Mouse (Mus musculus) megakaryocyte progenitor cell, adult 5-6 weeks (primary cell): ENCODE data around the gene Gnat3. TPM values are rescaled to one million over a fixed set of nuclear protein-coding genes. Genes with fewer than 3 reads are reported as not detected.
"Not testable (repeated sequence)": the region's sequence is repeated elsewhere in the genome, so short reads cannot be mapped to it uniquely, and the experiment has no call there.

Experiments
- ATAC-seq: replicated peaks from 2 replicates; pipeline ENCODE4 v1.8.0; 2016; ENCODE audit warnings: mild to moderate bottlenecking, moderate TSS enrichment, inconsistent platforms; ENCODE audit not compliant: poor library complexity
- total RNA-seq, 2 experiments: library from RNA; stranded (forward) in 1 of 2; stranded (reverse) in 1 of 2; fragments of 157-497, 149-512 nt in 1 of 2; fragments of 200-1000 nt in 1 of 2; gene quantifications; 2 replicates each; pipeline versions ENCODE4 v1.2.3 to v1.2.4; 2015 to 2017

The Gnat3 gene
- not detected in 2 replicates for total RNA-seq (2015)
- total RNA-seq (2017), result not detected in 2 replicates

DNA sequence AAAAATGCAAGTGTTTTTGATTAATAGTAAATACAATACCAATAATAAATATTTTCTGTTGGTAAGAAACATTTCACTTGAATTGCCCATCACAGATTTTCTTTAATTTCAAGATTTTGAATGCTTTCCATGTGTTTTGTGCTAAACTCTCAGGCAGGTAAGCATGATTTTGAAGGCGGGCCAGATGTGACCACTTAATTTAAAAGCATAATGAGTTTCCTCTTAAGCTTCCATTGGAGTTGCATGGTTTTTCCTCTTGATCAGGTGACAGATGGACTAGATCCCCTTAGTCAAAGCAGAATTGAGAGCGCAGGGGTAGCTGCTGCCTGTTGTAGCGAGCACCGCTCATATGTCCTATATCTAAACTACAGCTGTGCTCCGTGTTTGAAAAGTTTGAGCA lies at the start of gene Gnat3:
Gene Gnat3 (plus strand): TSS at position 301 of the 400 bp plus-strand sequence.
- ATAC-seq, result no peak

DNA sequence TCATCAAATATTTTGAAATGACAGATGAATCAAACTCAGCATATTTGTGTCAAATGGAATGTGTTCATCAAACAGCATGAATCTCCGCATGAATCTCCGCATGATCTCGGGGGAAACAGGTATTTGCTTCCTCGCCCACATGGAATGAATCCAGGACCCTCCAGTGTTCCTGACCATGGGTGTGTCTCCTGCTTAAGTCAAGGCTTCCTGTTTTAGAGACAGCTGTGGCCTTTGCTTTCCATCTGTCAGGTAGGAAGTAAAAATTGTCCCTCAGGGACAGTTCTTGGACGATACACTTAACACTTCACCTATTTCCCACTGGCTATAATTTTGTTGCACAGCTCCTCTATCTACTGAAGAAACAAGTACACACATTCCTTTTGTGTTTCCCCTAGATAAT lies 43.4 kb upstream of the Gnat3 start:
- no peak for ATAC-seq

DNA sequence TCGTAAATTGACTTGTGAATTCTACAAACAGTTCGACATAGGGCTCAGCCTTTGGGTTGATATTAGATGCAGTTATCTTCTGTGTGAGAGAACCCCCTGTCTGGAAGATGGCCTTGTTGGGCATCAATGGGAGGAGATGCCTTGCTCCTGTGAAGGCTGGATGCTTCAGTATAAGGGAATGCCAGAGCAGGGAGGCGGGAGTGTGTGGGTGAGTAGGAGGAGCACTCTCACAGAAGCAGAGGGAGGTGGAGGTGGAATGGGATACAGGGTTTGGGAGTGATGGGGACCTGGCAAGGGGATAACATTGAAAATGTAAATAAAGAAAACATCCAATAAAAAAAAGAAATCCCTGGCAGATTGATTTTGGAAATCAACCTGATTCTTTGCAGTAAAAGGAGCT lies 38.7 kb upstream of the Gnat3 start:
- no peak for ATAC-seq

DNA sequence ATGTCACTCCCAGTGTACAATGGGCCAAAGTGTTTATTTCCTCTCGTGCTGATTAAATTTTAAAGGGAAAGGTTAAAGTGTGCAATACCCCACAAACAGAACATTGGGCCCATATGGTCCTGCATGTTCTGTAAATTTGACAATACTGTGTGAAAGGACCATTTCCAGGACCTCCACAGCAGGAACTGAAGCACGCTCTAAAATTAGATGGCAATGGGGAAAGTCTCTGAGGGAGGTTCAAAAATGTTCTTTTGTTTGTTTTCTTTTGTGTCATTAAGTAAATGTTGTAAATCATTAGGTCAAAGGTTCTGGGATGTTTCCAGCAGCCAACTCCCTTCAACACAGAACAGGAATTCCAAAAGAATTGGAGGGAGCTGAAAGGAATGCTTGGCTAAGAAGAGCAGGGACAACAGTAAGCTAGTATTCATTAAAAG lies 38.2 kb upstream of the Gnat3 start:
- ATAC-seq, result no peak

DNA sequence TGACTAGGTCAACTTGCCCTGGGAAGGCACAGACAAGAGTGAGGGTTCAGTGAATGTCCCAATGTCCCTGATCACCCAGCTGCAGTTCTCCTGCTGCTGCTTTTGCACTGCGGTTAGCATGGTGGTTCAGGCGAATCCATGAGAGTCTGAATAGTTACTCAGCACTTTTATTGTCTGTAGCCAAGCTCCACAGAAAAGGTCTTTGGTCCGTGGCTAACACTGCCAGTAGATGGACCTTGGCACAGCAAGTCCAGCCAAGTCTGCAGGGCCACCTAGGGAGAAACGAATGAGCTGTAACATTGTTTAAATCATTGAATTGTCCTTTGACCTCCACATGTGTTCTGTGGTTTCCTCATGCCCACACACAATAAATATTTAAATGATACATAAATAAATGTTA lies 33.9 kb upstream of the Gnat3 start:
- ATAC-seq, result no peak

DNA sequence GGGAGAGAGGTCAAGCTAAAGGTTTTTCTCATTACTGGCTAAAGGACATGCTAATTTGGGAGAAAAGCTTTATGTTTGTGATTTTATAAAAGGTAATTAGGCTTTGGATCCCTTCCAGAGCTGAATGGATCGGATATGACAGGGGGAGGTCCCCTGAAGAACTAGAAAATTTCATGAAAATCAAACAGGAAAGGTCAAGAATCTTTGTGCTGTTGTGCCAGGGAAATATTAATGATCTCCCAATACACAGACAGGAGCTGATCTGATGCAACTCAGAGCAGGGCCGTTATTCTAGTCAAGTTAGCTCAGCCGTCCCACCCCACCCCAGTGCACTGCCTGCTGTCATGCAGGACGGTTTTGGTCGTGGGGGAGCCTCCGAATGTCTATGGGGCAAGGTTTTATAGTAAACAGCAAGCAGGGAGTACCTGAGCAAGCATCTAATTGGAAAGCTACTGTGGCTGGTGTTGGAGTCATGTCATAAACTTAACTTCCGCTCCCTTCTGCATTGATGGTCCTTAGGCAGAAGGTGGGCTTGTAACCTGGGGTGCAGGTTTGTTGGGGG lies 33.3 kb upstream of the Gnat3 start:
- ATAC-seq, result no peak

DNA sequence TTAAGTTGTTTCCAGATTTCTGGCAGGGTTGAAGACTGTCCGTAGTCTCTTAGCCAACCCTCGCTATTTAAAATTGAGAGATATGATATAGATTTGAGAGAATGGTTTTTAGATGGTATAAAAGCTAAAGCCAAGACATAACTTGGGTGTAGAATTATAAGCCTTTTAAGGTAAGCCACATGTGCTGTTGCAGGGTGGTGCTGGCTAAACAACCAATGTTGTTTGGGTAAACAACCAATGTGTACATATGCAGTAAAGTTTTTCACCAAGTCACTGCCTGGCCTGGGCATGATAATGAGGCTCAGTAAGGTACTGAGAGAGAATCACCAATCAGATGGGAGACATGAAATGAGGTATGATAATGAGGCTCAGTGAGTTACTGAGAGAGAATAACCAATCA lies 30.8 kb upstream of the Gnat3 start:
- ATAC-seq, result not testable (repeated sequence)

DNA sequence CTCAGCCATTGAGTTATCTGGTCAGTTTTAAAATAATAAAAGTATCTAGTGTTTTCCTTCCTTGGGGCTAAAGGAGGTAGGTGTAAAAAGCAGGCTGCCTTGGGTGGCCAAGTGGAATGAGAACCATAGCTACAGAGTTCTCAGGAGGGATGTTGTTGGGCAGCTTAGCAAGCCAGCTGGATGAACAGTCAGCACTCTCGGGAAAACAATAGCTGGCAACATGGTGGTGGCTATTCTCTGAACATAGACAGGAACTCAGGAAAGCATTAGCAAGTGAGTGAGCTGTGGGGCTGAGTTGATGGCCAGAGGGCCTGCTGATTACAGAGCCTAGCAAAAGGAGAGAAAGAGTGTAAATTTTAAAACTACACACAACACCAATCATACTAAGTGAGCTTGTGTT lies 27.8 kb upstream of the Gnat3 start:
- ATAC-seq, result no peak

DNA sequence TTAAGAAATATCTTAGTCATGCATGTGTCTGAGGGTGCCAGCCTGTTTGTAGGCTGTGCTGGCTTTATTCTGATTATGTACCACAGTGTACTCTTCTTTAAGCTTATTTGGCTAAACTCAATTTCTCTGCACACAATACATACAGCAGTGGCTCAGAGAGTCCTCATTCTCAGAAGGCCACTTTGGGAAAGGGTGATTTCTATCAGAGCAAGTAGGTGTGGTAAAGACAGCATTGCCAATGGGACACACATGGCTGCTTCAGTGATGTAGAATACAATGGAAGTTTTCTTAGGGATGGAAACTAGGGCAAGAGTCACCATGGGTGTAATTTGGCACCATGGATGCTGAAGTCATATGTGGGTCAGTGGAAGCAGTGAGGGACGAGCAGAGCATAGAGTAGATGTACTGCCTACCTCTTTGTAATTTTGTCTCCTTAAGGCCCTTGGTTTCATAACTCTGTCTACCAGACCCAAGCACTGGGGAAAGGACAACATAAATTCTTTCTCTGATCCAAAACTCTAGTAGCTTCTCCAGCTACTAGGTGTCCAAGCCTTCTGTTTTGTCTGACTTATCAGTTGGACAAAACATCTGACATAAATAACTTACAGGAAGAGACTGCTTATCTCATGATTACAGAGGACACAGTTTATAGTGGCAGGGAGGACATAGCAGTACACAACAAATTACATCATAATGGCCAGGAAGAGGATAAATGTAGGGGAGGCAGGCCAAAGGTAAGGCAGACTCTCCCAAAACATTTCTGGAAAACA lies 24.0 kb upstream of the Gnat3 start:
- peak; percentile 95 for ATAC-seq

DNA sequence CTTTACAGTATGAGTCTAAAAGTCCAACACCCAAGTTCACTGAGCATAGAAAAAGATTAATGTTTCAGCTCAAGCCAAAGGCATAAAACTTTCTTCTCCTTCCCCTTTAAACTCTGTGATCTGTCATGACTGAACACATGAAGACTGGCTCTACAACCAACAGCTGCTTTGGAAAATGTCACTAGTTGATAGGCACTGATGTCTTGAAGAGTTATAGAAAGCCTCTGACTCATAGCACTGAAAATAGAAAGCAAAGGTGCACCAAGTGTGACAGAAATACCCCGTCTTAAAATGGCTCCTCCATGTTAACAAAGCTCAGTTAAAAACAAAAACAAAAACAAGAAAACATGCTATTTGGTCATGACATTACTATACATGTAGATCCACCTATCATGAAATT lies 5.9 kb upstream of the Gnat3 start:
- ATAC-seq, result no peak

DNA sequence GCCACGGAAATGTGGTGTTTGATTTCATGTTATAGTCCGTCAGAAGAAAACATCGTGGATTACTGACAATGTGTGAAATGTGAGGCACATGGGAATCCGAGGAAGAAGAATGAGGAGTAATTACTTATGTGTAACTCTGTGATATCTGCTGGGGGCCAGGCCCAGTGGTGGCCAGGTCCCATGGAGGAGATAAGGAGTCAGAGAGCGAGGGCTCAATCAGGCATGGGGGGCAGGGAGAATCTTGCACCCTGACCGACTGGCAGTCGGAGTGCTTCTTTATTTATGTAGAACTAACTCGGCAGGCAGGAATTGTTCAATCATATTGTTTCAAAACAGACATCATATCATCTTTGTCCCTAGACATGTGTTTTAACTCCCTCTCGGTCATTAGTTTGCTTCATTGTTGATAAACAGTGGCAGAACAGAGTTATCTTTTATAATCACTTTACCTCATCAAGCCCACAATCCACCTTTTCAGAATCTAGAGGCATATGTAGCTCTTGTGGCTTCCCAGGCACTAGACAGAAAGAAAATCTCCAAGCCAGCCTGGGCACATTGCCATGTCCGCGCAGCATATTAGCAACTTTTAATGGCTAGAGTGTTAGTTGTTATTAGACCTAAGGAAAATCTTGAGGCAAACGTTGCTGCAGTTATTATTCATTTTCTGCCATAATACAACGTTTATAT lies 7.5 kb downstream of the Gnat3 start:
- ATAC-seq, result peak; percentile 82

DNA sequence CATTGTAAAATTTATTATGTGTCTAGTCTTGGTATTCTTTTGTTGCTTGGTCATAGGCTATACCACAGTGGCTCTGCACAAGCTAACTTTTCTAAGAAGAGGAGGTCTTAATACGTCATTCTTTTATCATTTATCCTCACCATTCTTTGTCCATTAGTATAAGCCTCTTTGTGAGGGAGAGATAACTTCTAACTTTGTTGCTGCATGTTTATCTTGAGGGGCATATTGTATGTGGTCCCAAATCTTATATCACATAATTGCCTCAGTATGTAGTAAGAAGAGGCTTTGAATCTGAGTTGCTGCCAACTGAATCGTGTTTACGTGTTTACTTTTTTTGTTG lies 8.0 kb downstream of the Gnat3 start:
- ATAC-seq, result peak; percentile 83

DNA sequence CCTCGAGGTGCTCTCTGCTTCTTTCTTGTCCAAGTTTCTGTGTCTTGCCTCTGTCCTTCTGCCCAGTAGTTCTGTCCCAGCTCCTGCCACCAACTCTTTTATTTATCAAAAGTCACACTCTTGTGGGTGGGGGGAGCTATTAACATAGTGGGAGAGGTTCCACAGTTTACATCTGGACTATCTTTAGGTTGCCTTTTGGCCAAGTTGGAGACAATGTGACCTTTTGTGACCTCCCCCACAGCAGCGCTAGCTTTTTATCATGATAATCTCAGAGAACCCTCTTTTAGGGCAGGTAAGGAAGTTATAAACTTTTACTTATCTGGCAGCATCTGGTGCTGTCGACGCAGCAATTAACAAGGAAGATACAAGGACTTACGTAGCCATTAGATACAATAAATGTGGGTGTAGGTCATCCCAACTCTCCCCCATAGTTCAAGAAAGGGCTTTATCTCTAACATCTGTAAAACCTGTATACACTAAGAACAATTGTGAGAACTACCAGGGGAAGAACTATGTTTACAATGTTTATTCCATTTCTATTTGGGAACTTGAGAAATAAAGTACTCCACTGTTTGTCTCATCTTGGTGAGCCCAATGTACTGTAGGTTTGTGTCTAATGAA lies 18.3 kb downstream of the Gnat3 start:
- no peak for ATAC-seq

DNA sequence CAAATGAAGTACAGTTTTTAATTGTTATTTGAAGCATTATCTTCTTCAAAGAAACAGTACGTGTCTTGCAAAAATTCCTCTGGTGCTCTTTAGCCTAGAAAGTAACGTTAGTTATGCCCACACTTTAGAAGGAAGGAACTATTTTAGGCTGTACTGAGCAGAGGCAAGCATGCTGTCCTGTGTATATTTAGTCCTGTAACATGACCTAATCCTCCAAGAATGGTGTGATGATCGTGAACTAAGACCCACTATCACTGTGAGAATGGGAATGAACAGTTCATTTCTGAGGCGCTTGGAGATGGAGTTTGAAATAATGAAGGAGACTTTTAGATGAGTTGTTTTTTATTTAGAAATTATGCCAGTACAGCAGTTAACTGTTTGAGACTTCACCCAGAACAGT lies 20.4 kb downstream of the Gnat3 start:
- no peak for ATAC-seq

DNA sequence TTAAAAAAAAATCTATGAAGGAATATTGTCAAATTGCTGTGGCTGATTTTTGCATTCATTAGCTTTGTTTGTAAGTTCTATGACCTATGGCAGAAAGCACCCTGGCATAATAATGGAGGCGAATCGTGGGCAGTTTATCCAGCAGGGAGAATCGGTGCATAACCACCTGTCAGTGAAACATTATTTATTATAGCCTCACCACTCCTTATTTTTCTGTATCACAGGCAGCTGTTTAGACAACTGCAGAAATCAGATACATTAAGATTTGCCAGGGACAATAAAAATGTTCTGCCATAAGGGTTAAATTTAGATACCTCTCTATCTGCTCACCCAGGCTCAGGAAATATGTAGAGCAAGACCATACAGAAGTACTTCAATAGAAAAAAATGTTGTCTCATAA lies 22.2 kb downstream of the Gnat3 start:
- no peak for ATAC-seq

DNA sequence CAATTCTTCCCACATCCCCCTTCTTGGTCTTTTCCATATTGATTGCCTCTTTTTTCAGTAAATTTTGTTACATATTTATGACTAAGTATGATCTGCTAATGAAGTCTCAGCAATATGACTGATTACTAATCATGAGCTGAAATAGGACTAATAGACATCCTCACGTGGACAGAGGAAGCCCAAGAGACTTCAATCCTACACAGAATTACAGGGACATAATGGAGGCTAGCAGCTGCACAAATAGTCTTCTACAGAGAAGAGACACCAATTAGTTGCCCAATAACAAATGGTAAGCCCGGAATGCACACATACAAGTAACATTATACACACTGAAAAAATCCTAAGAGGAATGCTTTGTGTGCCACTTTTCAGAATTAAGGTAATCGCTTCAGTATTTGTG lies 24.3 kb downstream of the Gnat3 start:
- ATAC-seq, result no peak

DNA sequence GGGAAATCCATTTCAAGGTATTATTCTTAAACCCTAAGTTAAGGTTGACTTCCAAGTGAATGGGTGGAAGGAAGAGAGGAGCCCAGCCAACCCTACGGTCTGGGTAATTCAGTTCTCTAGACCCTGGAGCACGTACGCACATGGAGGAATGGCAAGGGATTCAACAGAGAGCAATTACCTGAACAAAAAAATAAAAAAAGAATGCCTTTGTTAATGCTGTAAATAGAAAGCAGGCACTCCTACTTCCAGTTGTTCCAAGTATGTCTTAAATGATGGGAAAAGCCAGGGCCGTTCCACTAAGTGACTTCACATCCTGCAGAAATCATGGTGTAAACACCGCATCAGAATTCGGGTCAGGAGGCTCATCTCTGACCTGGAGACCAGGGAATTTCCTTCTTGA lies 28.3 kb downstream of the Gnat3 start:
- ATAC-seq, result no peak

DNA sequence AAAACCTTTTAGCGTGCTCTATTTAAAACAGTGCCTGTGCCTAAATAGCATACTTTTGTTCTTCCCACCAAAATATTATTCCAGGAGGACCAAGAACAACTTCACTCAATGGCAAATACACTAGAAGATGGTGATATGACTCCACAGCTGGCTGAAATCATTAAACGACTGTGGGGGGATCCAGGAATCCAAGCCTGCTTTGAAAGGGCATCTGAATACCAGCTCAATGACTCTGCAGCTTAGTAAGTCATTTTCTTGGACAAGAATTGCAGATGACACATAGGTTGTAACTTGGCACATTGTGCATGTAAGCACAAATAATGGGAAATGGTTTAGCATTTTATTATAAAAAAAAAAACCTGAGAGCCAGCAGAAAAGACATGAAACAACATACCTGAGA lies 37.2 kb downstream of the Gnat3 start:
- no peak for ATAC-seq

DNA sequence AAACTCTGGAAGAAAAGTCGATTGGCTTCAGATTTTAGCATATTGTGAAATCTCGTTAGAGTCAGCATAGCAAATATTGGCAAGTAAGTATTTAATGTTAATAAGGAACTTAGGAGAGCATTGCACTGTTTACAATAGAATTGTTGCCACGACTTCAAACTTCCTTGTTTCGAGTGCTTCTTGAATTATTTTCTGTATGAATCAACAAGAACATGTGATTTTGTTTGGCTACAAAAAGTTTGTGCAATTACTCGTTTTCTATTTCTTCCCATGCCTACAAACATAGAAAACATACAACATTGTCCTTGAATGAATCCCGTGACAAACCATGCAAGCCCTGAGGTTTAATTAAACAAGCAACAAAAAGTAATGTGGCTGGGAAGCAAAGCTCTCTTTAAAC lies 37.8 kb downstream of the Gnat3 start:
- peak; percentile 55 for ATAC-seq

DNA sequence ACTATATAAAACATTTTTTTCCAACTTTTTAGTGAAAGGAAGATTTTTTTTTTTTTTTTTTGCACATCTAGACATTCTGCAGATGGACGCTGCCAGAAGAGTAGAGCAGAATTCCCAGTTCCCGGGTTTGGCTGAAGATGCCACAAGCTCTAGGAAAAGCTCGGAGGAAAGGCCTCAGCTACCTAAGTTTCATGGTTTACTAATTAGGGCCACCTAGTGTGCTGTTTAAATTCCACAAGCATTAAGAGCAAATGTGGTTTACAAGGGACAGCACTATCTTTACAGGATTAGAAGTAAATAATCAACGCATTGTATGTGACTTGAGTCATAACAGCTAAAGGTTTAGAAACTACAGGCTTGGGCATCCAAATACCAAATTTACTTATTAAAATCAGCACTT lies 39.3 kb downstream of the Gnat3 start:
- no peak for ATAC-seq

DNA sequence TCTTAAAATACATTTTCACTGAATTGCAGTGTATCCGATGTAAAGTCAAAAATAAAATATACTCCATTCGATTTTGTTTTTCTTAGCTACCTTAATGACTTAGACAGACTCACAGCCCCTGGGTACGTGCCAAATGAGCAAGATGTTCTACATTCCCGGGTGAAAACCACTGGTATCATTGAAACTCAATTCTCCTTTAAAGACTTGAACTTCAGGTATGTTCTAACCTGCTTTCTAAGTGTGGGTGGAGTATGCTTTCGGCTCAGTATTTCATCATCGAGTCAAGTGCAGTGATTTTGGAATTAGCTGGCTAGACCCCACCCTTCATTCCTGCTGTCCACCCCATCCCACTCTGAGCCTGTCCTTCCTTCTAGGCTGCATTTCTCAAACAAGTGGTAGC lies 41.3 kb downstream of the Gnat3 start:
- ATAC-seq, result no peak
